Mouse (Mus musculus) hindbrain, postnatal 0 days (tissue): ENCODE measurements around the gene Hist1h2bb. TPM values are rescaled to one million over a fixed set of nuclear protein-coding genes. Genes with fewer than 3 reads are reported as not detected.
"Not testable (repeated sequence)": the region's sequence is repeated elsewhere in the genome, so short reads cannot be mapped to it uniquely, and the experiment has no call there.

ENCODE experiments used
- ATAC-seq: fragments of 200-750 bp; cut with Nextera tagmentation; 2 replicates; pipeline ENCODE4 v1.8.0; 2017; ENCODE audit warnings: mild to moderate bottlenecking, moderate TSS enrichment, moderate library complexity
- DNase-seq: peaks from one replicate; pipeline ENCODE4 v3.0.0-alpha.2; 2015; ENCODE audit warnings: low spot score
- H3K27ac ChIP-seq: fragments of 300-500 bp; sonication (generic); 2 replicates; pipeline ENCODE4 v1.5.1; 2014; ENCODE audit warnings: mild to moderate bottlenecking
- H3K27me3 ChIP-seq: fragments of 300-500 bp; sonication (generic); 2 replicates; pipeline ENCODE4 v1.6.1; 2014; ENCODE audit warnings: low read length, mixed read lengths; ENCODE audit not compliant: insufficient read depth
- H3K36me3 ChIP-seq: fragments of 300-500 bp; sonication (generic); 2 replicates; pipeline ENCODE4 v1.6.1; 2014; ENCODE audit warnings: low read length, mixed read lengths; ENCODE audit not compliant: insufficient read depth
- H3K4me1 ChIP-seq: fragments of 300-500 bp; sonication (generic); 2 replicates; pipeline ENCODE4 v1.6.1; 2014; ENCODE audit warnings: antibody characterized with exemption, low read length, mixed read lengths; ENCODE audit not compliant: insufficient read depth
- H3K4me2 ChIP-seq: fragments of 300-500 bp; sonication (generic); 2 replicates; pipeline ENCODE4 v1.6.1; 2014; ENCODE audit warnings: low read depth, mild to moderate bottlenecking, low read length, moderate library complexity, mixed read lengths
- H3K4me3 ChIP-seq: fragments of 300-500 bp; sonication (generic); 2 replicates; pipeline ENCODE4 v1.5.1; 2014; ENCODE audit warnings: low read length
- H3K9ac ChIP-seq: fragments of 300-500 bp; sonication (generic); replicated peaks from 2 replicates; pipeline ENCODE4 v1.6.1; 2014; ENCODE audit warnings: mild to moderate bottlenecking, low read length, moderate library complexity, mixed read lengths
- H3K9me3 ChIP-seq: fragments of 300-500 bp; sonication (generic); 2 replicates; pipeline ENCODE4 v1.6.1; 2016; ENCODE audit warnings: low read length, mixed read lengths
- CTCF ChIP-seq: IDR thresholded peaks from 2 replicates; pipeline ENCODE4 v1.5.1; 2016; ENCODE audit warnings: antibody characterized with exemption, control low read depth, low read depth
- WGBS: fragments of 180-500 bp; shearing (Covaris S2); extraction: QIAGEN DNeasy Blood & Tissue Kit; methylation state at CpG from one replicate; pipeline ENCODE4 v1.1.7; 2014; 5-methylcytosine and 5-hydroxymethylcytosine counted together
- polyA plus RNA-seq: library from polyadenylated mRNA; unstranded; fragments of >200 nt; fragmentation: Nextera tagmentation; extraction: Ambion mirVana; gene quantifications from 2 replicates; pipeline ENCODE4 v1.2.1, GENCODE M21; 2015
- total RNA-seq: library from RNA; depleted of rRNA; stranded (reverse); fragments of >200 nt; gene quantifications from 2 replicates; pipeline ENCODE4 v1.2.3, GENCODE M21; 2014; rRNA removed

Gene Hist1h2bb
- total RNA-seq (1,454 and 1,759 TPM in 2 replicates), polyA plus RNA-seq (0.49 and 0.55 TPM in 2 replicates)

DNA sequence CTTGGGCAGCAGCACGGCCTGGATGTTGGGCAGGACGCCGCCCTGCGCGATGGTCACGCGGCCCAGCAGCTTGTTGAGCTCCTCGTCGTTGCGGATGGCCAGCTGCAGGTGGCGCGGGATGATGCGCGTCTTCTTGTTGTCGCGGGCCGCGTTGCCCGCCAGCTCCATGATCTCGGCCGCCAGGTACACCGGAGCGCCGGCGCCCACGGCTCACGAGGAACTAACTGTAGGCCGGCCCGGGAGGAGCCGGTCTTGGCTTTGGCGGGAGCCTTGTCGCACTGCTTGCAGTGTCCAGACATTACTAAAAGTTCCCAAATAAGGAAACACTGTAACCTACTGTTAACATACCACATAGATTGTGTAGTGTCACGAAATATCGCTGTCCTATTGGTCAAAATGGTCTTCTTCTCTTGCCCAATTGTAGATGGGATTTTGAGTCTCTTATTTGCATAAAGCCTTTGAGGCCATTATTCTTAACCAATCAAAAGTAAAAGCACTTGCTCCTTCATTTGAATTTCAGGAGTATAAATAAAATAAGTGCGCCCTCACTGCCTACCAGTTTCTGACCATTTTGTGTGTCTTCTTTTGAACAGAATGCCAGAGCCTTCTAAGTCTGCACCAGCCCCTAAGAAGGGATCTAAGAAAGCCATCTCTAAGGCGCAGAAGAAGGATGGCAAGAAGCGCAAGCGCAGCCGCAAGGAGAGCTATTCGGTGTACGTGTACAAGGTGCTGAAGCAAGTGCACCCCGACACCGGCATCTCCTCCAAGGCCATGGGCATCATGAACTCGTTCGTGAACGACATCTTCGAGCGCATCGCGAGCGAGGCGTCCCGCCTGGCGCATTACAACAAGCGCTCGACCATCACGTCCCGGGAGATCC lies at the start of gene Hist1h2bb:
Gene Hist1h2bb (plus strand): TSS at position 534 of the 880 bp plus-strand sequence.
- TF ChIP-seq CTCF, result peak; percentile 40
- Histone ChIP-seq H3K4me2 (peak within 1 kb of the TSS; percentile 63), H3K9ac (peak within 1 kb of the TSS; percentile 37; the same call in 1 of the 2 replicates), H3K4me3 (peak within 1 kb of the TSS; percentile 38), H3K27ac (peak within 1 kb of the TSS; percentile 96)
- H3K4me1 ChIP-seq, H3K36me3 ChIP-seq, H3K9me3 ChIP-seq, H3K27me3 ChIP-seq: not testable (repeated sequence)
- peak; percentile 93 for DNase-seq
- peak; percentile 95 for ATAC-seq
- WGBS, result 2% methylated on average over 37 of the region's 58 CpGs

DNA sequence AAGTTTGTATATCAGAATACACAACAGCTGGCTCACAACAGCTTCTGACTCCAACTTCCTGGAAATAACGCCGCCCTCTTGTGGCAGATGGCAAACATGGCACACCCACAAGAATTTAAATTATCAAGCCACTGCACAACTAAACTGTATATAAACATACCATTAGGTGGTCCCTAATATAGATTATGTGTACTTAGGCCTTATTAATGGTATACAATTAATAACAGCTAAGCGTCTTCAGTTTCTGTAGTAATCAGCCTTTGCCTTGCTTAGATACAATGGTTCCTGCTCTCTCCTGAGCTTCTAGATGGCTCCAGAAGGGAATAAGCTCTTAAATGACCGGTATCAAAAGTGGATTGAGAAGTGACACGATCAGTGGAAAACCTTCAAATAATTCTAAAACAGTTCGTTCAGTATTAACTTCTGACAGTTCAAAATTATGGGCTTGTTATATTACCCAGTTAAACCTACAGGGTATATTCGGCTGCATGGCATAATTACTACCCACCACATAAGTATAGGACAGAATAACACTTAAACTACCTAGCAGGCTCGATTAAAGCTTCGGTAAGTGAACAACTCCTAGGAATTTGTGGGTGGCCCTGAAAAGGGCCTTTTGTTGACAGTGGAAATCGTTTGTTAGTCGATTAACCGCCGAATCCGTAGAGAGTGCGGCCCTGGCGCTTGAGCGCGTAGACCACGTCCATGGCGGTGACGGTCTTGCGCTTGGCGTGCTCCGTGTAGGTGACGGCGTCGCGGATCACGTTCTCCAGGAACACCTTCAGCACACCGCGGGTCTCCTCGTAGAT lies 48.8 kb upstream of the Hist1h2bb start:
- Histone ChIP-seq H3K36me3 (no peaks in the 10 kb centered on the region), H3K4me1 (no peaks in the 10 kb centered on the region), H3K27me3 (no peaks in the 10 kb centered on the region), H3K4me2 (peak overlapping the region; percentile 78), H3K9ac (peak overlapping the region; percentile 55), H3K4me3 (peak overlapping the region; percentile 43), H3K9me3 (no peaks in the 10 kb centered on the region), H3K27ac (peak overlapping the region; percentile 87)
- peak; percentile 84 for TF ChIP-seq CTCF
- under 1% methylated on average over 22 of the region's 32 CpGs for WGBS
- ATAC-seq, result peak; percentile 88
- peak; percentile 83 for DNase-seq

DNA sequence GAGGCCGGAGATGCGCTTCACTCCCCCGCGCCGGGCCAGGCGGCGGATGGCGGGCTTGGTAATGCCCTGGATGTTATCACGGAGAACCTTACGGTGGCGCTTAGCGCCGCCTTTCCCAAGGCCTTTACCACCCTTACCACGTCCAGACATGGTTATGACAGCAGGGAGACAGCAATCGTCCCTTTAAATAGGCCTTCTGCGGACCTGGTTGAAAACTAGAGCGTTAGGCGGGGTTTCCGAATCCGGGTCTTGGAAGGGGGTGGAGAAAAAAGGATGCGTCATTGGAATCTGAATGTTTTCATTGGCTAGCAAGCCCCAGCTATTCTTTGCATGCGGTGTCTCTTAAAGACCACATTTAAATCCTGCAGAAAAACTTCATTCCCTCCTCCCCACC lies 48.2 kb upstream of the Hist1h2bb start, which contains the start of gene Hist1h4c:
Gene Hist1h4c (minus strand): TSS at position 155 of the 394 bp plus-strand sequence.
- Histone ChIP-seq H3K4me2 (peak within 1 kb of the TSS; percentile 78), H3K27me3 (no peaks in the 10 kb centered on the region), H3K4me1 (no peaks in the 10 kb centered on the region), H3K9me3 (no peaks in the 10 kb centered on the region), H3K4me3 (peak within 1 kb of the TSS; percentile 43), H3K9ac (peak within 1 kb of the TSS; percentile 55), H3K27ac (peak within 1 kb of the TSS; percentile 87), H3K36me3 (no peaks in the 10 kb centered on the region)
- peak; percentile 99 for DNase-seq
- ATAC-seq, result peak; percentile 98
- 0% methylated on average over 20 of the region's 22 CpGs for WGBS
- TF ChIP-seq CTCF, result peak; percentile 39; the same call in 1 of the 2 replicates

DNA sequence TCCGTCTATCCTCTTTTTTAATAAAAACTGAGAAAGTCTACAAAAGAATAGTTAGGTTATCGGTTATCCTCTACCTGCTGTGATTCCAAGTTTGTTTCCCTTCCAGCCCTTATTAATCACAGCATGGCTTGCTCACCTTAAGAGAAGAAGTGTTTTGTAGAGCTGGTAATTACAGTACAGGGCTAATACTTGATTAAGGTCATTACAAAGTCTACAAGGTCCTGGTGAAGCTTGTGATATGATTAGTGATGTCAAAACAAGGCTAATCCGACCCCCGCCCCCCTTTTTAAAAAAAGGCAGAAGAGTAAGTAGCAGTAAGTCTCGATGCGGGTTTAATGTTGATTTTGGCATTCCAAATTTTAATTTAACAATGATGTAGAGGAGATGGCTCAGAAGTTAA lies 47.5 kb upstream of the Hist1h2bb start:
- H3K4me1 ChIP-seq, result no peaks in the 10 kb centered on the region
- no peaks in the 10 kb centered on the region for H3K9me3 ChIP-seq
- ATAC-seq (no peak), DNase-seq (no peak)
- H3K4me2 ChIP-seq, result peak overlapping the region; percentile 78
- peak overlapping the region; percentile 54; the same call in 1 of the 2 replicates for H3K27ac ChIP-seq
- no peak for TF ChIP-seq CTCF
- no peak overlapping the region for H3K9ac ChIP-seq
- H3K36me3 ChIP-seq, result no peaks in the 10 kb centered on the region
- H3K27me3 ChIP-seq, result no peaks in the 10 kb centered on the region
- 65% methylated on average over 6 of the region's 6 CpGs for WGBS
- no peak overlapping the region for H3K4me3 ChIP-seq

DNA sequence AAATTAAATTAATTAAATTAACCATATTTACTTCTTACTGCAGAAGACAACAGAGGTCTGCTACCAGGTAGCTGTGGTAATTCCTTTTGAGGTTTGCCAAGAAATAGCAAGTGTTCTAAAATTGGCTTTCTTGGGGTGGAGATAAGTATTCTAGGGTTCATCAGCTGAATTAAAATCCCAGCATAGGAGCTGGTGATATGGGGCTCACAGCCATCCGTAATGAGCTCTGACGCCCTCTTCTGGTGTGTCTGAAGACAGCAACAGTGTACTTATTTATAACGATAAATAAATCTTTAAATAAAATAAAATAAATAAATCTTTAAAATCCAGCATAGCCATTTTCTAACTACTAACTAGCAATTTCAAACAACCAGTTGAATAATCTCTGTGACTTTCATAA lies 46.8 kb upstream of the Hist1h2bb start:
- Histone ChIP-seq H3K4me3 (no peak overlapping the region), H3K9me3 (no peaks in the 10 kb centered on the region), H3K27ac (no peak overlapping the region), H3K36me3 (no peaks in the 10 kb centered on the region), H3K4me1 (no peaks in the 10 kb centered on the region), H3K27me3 (no peaks in the 10 kb centered on the region), H3K9ac (no peak overlapping the region), H3K4me2 (no peak overlapping the region)
- DNase-seq, result no peak
- ATAC-seq, result no peak
- TF ChIP-seq CTCF, result no peak
- WGBS, result 70% methylated on average over 3 of the region's 3 CpGs

DNA sequence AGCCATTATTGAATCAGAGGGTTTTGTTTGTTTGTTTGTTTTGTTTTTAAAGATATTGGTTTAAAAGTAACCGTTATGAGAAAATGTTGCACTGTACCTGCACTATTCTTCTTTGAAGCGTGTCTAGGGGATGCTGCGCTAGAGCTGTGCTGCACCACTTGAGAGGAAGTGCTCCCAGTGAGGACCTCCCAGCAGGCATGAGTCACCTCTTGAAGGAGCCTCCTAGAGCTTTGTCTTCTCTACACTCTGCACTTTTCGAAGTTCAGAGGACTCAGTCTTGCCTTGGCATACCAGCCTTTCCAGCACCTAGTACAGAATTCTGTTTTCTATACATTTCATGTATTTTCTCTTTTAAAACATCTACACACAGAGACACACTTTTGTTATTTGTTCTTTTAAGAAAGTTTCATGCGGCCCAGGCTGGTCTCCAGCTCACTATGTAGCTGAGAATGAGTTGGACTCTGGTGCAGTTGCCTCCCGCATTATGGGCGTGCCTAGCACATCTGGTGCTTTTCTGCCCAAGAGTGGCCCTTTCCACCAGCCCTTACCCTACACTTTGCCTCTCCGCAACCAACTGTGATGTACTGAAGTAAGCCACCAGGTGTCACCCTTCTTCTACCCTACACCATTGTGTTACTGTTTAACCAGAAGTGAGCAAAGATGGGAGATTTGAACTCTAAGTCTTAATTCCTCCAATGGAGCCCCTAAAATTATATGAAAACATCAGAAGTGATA lies 45.6 kb upstream of the Hist1h2bb start:
- 37% methylated on average over 8 of the region's 8 CpGs for WGBS

More for the DNA sequence above, 45.6 kb upstream of the Hist1h2bb start:
- no peak overlapping the region for H3K4me2 ChIP-seq
- H3K27me3 ChIP-seq, result no peaks in the 10 kb centered on the region
- H3K27ac ChIP-seq, result no peak overlapping the region
- no peaks in the 10 kb centered on the region for H3K36me3 ChIP-seq
- H3K4me1 ChIP-seq, result no peaks in the 10 kb centered on the region
- ATAC-seq (peak; percentile 49; the same call in 1 of the 2 replicates), DNase-seq (peak; percentile 82)
- H3K9me3 ChIP-seq, result no peaks in the 10 kb centered on the region
- no peak overlapping the region for H3K9ac ChIP-seq
- TF ChIP-seq CTCF, result peak; percentile 86
- H3K4me3 ChIP-seq, result no peak overlapping the region
